Mouse (Mus musculus): Measurements from ENCODE around the gene Tmem263. TPM values are rescaled to one million over a fixed set of nuclear protein-coding genes. Genes with fewer than 3 reads are reported as not detected.

Tmem263 gene
- polyA plus RNA-seq, 1 experiment from 2014 or later, result 45.6 TPM

Other genes starting within 250 kb of the Tmem263 start
- 8.6 and 8.9 TPM in 2 replicates for gene Ric8b, start 185.0 kb upstream of the Tmem263 start, polyA plus RNA-seq (2015; fragmentation: Nextera tagmentation; extraction: Ambion mirVana)
- gene Fhl4, start 132 bp upstream of the Tmem263 start, polyA plus RNA-seq (2015; fragmentation: Nextera tagmentation; extraction: Ambion mirVana), result 1.8 and 1.9 TPM in 2 replicates
- 30.2 and 30.4 TPM in 2 replicates for gene Mterf2, start 25.4 kb downstream of the Tmem263 start, polyA plus RNA-seq (2015; fragmentation: Nextera tagmentation; extraction: Ambion mirVana)
- 50.9 and 61.9 TPM in 2 replicates for gene Cry1, start 82.4 kb downstream of the Tmem263 start, polyA plus RNA-seq (2015; fragmentation: Nextera tagmentation; extraction: Ambion mirVana)

All from thymus, postnatal 0 days (tissue).